Mouse (Mus musculus): ENCODE data around the gene March11. TPM values are rescaled to one million over a fixed set of nuclear protein-coding genes. Genes with fewer than 3 reads are reported as not detected.

March11 gene
- polyA plus RNA-seq (2017; shearing (Covaris generic)): 0.55 TPM

DNA sequence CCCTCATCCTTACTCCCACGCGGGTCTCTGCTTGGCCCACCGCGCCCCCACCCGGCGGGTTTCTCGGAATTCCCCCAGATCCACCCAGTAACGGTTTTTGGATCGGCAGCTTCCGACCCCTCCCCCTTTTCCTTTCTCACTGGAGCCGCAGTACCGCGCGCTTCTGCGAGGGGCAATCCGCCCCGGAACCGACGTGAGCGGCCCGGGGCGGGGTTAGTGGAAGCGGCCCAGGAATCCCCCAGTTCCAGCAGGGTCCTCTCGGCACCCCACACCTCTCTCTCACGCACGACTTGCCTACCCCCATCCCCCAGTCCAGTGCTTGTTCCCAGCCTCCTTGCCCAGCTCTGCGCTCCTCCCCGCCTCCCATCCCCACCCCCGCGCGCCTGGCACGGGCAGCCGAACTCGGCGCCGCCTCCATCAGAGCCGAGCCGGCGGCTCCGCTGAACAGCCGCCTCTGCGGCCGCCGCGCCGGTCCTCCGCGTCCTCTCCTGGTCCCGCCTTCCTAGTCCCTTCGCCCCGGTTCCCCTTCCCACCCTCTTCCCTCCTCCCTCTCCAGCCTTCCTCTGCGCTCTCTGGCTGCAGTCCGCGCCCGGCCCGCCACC lies at the start of gene March11:
Gene March11, plus strand, starts transcription at position 420 of the 602 bp plus-strand sequence.

Measured in effector memory CD4-positive, alpha-beta T cell, adult 7 months (primary cell).